Mouse (Mus musculus): ENCODE results near the gene Clip4. TPM values are rescaled to one million over a fixed set of nuclear protein-coding genes. Genes with fewer than 3 reads are reported as not detected.
A peak's percentile ranks its signal among the peaks of the same experiment; 100 is the strongest.

The Clip4 gene
- polyA plus RNA-seq, 1 experiment from 2014 or later = 43.4 TPM

DNA sequence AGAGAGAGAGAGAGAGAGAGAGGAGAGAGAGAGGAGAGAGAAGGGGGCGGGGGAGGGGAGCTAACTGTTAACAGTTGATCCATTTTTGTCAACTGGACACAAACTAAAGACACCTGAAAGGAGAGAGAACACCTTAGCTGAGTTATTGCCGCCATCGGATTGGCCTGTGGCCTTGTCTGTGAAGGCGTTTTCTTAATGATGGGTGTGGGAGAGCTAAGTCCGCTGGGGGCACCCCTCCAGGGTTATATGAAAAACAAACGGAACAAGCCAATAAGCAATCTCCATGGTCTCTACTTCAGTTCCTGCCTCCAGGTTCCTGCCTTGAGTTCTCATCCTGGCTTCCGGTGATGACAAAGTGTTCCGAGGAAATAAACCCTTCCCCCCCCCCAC is 102.0 kb downstream of the Clip4 start:
- CTCF ChIA-PET = no interaction called here
- ATAC-seq = no peak
- POLR2A ChIA-PET = interaction anchor here (0.6 kb wide), 1 partner anchor 30 kb away, joined by 3 read pairs; no protein-coding TSS in a partner anchor
- TF ChIP-seq CTCF (IDR thresholded peaks at IDR 0.05) = no peak
- H3K27me3 ChIP-seq = no peaks in the 10 kb centered on the region
- DNase-seq (ENCODE audit: low read depth, low spot score) = no peak
- in situ Hi-C loops (cut with MboI; ENCODE audit: low pct_unique_long_range_greater_than_20kb) = loop anchor here (5.0 to 10.0 kb wide), 2 partner anchors 208 to 315 kb away; partner anchors contain the start of gene Spdya

DNA sequence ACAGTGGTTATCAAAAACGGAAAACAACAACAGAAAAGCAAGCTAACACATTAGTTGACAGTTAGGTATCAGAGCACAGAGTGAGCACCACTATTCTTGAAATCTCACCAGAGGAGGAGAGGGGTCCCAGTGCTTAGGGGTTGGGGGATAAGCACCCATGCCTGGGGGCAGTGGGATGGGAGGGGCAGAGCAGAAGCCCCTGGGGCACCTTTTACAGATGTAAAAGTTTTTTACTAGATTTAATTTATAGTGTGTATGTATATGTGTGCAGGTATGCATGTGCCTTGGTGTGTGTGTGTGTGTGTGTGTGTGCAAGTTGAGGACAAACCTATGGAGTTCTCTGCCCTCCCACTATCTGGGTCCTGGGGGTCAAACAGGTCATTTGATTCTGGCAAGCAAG is 102.4 kb downstream of the Clip4 start:
- ChIA-PET CTCF (interaction anchor here (1.6 kb wide), 1 partner anchor 135 kb away, joined by 3 read pairs; no protein-coding TSS in a partner anchor), POLR2A (no interaction called here)
- H3K27me3 ChIP-seq = no peaks in the 10 kb centered on the region
- TF ChIP-seq CTCF (IDR thresholded peaks at IDR 0.05) = no peak
- no peak for ATAC-seq
- in situ Hi-C loops (cut with MboI; ENCODE audit: low pct_unique_long_range_greater_than_20kb) = loop anchor here (5.0 to 10.0 kb wide), 2 partner anchors 208 to 316 kb away; partner anchors contain the start of gene Spdya
- no peak for DNase-seq (ENCODE audit: low read depth, low spot score)

DNA sequence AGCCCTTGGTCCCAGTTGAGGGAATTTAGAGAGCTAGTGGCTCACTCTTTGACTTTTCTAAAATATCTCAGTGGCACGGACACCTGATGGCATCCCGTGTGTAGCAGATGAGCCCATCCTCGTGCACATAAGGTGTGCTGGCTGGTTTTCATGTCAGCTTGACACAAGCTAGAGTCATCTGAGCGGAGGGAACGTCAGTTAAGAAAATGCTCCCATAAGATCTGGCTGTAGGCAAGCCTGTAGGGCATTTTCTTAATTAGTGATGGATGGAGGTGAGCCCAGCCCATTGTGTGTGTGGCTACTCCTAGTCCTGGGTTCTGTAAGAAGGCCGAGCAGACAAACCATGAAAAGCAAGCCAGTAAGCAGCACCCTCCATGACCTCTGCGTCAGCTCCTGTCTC is 103.7 kb downstream of the Clip4 start:
- ChIA-PET POLR2A (no interaction called here), CTCF (interaction anchor here (1.4 to 3.0 kb wide), 6 partner anchors 9 to 209 kb away, joined by 3 to 14 read pairs (median 4); no protein-coding TSS in a partner anchor)
- H3K27me3 ChIP-seq = peaks cover 6% of the 10 kb centered on the region
- TF ChIP-seq CTCF (IDR thresholded peaks at IDR 0.05) = no peak
- in situ Hi-C loops (cut with MboI; ENCODE audit: low pct_unique_long_range_greater_than_20kb) = loop anchor here (5.0 to 10.0 kb wide), 2 partner anchors 210 to 317 kb away; partner anchors contain the start of gene Spdya
- DNase-seq (ENCODE audit: low read depth, low spot score) (no peak), ATAC-seq (no peak)

DNA sequence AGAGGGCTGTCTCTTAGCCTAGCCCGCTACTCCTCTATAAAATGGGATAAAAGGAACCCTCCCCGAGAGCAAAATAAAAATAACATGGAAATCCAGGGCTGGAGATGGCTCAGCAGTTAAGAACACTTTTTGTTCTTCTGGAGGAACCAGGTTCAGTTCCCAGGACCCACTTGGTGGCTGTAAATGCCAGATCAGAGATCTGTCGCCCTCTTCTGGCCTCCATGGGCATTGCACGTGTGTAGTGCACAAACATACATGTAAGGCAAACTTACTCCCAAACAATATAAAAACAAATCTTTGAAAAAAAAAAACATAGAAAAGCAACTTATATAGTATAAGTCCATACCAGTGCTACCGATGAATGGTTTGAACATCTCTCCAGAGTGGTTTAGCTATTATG is 104.7 kb downstream of the Clip4 start:
- DNase-seq (ENCODE audit: low read depth, low spot score) = no peak
- CTCF ChIA-PET = interaction anchor here (1.2 to 3.0 kb wide), 7 partner anchors 10 to 224 kb away, joined by 3 to 14 read pairs (median 4); no protein-coding TSS in a partner anchor
- TF ChIP-seq CTCF (IDR thresholded peaks at IDR 0.05) = peak; percentile 72
- POLR2A ChIA-PET = no interaction called here
- H3K27me3 ChIP-seq = peaks cover 6% of the 10 kb centered on the region
- no peak for ATAC-seq
- in situ Hi-C loops (cut with MboI; ENCODE audit: low pct_unique_long_range_greater_than_20kb) = loop anchor here (5.0 to 10.0 kb wide), 2 partner anchors 211 to 318 kb away; partner anchors contain the start of gene Spdya

DNA sequence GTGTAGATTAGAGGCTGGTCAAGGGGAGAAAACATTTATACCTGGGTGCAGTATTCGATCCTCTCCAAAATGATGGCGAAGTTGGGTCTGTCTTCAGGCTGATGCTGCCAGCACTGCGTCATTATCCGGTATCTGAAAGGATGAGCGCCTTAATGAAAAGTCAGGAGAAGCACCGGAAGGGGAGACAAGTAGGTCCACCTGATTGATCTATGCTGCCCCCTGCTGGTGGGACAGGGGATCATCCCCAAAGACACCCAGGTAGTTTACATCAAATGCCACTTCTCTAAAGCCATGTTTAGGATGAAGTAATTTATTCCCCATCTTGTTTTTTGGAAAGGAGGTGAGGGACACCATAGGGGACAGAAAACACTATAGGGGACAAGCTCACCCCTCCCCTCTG is 105.8 kb downstream of the Clip4 start:
- ATAC-seq (no peak), DNase-seq (ENCODE audit: low read depth, low spot score) (peak; percentile 10)
- in situ Hi-C loops (cut with MboI; ENCODE audit: low pct_unique_long_range_greater_than_20kb) = loop anchor here (5.0 to 10.0 kb wide), 2 partner anchors 212 to 319 kb away; partner anchors contain the start of gene Spdya
- POLR2A ChIA-PET = no interaction called here
- H3K27me3 ChIP-seq = peaks cover 6% of the 10 kb centered on the region
- CTCF ChIA-PET = interaction anchor here (1.2 to 3.0 kb wide), 3 partner anchors 202 to 211 kb away, joined by 4 to 14 read pairs (median 10); no protein-coding TSS in a partner anchor
- TF ChIP-seq CTCF (IDR thresholded peaks at IDR 0.05) = peak; percentile 86

DNA sequence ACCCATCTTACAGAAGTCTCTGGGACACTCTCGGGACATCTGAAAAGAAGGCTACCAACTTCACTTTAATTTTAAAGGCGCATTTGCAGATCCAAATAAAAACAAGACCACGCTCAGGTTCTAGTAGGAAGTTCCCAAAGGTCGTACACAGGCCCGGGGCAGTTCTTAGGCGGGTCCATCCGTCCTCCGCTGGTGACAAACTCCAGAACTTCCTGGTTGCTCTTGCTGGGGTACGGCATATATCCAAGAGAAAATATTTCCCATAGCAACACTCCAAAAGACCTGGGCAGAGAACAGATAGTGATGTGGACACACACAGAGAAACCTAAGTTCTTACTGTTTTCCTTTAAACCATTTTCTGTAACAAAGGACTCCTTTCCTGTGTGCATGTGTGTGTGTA is 106.5 kb downstream of the Clip4 start:
- ChIA-PET POLR2A (no interaction called here), CTCF (no interaction called here)
- ATAC-seq (no peak), DNase-seq (ENCODE audit: low read depth, low spot score) (no peak)
- no peak for TF ChIP-seq CTCF (IDR thresholded peaks at IDR 0.05)
- in situ Hi-C loops (cut with MboI; ENCODE audit: low pct_unique_long_range_greater_than_20kb) = loop anchor here (5.0 to 25.0 kb wide), 3 partner anchors 212 to 913 kb away; partner anchors contain the start of gene Spdya
- peaks cover 6% of the 10 kb centered on the region for H3K27me3 ChIP-seq

DNA sequence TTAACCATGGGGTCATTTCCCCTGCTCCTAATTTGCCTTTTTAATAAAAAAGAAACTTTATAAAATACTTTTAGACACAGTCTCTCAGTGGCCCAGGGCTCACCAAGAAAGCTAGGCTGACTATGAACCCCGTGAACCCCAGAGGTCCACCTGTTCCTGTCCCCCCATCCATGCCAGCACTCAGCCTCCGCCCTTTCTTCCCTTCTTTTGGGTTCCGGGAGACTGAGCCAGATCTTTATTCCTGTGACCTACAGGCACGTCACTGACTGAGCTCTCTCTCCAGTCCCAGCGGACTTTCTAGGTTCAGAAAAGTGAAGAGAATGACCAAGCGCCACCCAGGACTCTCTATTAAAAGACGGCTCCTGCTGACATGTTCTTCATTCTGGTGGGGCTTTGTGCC is 107.2 kb downstream of the Clip4 start:
- H3K27me3 ChIP-seq = peaks cover 6% of the 10 kb centered on the region
- in situ Hi-C loops (cut with MboI; ENCODE audit: low pct_unique_long_range_greater_than_20kb) = loop anchor here (10.0 to 25.0 kb wide), 2 partner anchors 321 to 912 kb away; partner anchors contain the start of gene Spdya
- CTCF ChIA-PET = interaction anchor here (0.7 kb wide), 1 partner anchor 61 kb away, joined by 3 read pairs; no protein-coding TSS in a partner anchor
- no peak for TF ChIP-seq CTCF (IDR thresholded peaks at IDR 0.05)
- DNase-seq (ENCODE audit: low read depth, low spot score) (no peak), ATAC-seq (no peak)
- POLR2A ChIA-PET = no interaction called here

DNA sequence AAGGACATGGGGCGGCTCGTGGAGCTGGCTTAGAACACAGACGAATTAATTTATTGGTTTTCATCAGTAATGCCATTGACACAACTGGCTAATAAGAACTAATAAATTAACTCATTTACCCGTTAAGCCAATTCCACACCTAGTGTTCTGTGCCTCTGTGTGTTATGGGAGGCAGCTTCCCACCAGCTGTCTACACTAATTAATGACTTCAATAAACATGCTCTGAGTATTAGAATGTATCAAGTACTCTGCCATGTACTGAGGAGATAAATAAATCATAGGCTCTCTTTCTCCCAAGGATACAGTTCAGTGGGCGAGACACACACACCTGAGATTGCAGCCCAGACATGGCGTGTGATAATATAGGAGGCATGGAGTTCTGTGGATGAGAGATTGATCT is 113.1 kb downstream of the Clip4 start:
- CTCF ChIA-PET = no interaction called here
- no peak for TF ChIP-seq CTCF (IDR thresholded peaks at IDR 0.05)
- ATAC-seq = no peak
- in situ Hi-C loops (cut with MboI; ENCODE audit: low pct_unique_long_range_greater_than_20kb) = loop anchor here (25.0 kb wide), 1 partner anchor 906 kb away; no protein-coding TSS in a partner anchor
- no peaks in the 10 kb centered on the region for H3K27me3 ChIP-seq
- no peak for DNase-seq (ENCODE audit: low read depth, low spot score)
- POLR2A ChIA-PET = no interaction called here

DNA sequence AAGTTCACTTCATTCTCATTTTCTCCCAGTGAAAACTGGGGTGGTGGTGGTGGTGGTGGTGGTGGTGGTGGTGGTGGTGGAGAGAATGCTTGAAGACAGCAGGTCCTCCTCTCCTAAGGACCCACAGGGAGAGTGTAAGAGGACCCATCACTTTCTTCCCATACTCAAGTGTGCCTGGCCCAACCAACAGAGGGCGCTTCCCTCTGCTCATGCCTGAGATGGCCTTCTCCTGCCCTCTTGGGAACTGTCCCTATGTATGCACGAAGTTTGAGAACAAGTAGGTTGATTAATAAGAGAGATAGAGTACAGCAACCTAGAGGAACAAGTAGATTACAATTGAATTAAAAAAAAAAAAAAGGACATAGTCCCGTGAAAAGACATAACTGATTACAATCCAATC is 140.8 kb downstream of the Clip4 start:
- H3K27me3 ChIP-seq = no peaks in the 10 kb centered on the region
- ATAC-seq = no peak
- in situ Hi-C loops (cut with MboI; ENCODE audit: low pct_unique_long_range_greater_than_20kb) = no loop called here
- DNase-seq (ENCODE audit: low read depth, low spot score) = no peak
- TF ChIP-seq CTCF (IDR thresholded peaks at IDR 0.05) = no peak
- ChIA-PET POLR2A (no interaction called here), CTCF (interaction anchor here (1.0 kb wide), 1 partner anchor 31 kb away, joined by 3 read pairs; no protein-coding TSS in a partner anchor)

DNA sequence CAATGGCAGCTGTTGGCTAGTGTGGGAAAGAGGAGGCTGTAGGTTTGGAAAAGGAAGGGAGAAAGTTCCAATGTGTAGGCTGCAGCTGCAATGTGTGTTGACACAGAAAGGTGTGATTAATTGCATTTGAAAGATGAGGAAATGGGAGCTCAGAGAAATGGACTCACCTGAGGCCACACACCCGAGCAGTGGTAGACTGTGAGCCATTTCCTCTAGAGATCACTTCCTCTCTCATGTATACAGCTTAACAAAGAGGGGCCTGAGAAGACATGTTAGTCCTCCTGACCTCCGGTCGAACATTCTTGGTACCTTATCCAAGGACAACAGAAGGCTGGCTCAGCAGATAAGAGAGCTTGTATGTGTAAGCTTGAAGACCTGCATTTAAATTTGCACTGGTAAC is 144.9 kb downstream of the Clip4 start:
- in situ Hi-C loops (cut with MboI; ENCODE audit: low pct_unique_long_range_greater_than_20kb) = no loop called here
- POLR2A ChIA-PET = no interaction called here
- CTCF ChIA-PET = no interaction called here
- no peak for TF ChIP-seq CTCF (IDR thresholded peaks at IDR 0.05)
- ATAC-seq (no peak), DNase-seq (ENCODE audit: low read depth, low spot score) (no peak)
- H3K27me3 ChIP-seq = no peaks in the 10 kb centered on the region

Other genes starting within 250 kb of the Clip4 start
- 24.4 TPM for gene Ndc80, start 241.6 kb upstream of the Clip4 start, polyA plus RNA-seq (2021)
- 2.3 TPM for gene Spdya, start 216.4 kb upstream of the Clip4 start, polyA plus RNA-seq (2021)
- 74.4 TPM for gene Wdr43, start 152.6 kb upstream of the Clip4 start, polyA plus RNA-seq (2021)
- gene Togaram2, start 95.2 kb upstream of the Clip4 start, polyA plus RNA-seq (2021) = 1.8 TPM
- not detected for gene Pcare, start 15.6 kb upstream of the Clip4 start, polyA plus RNA-seq (2021)